Mouse (Mus musculus) forelimb bud, embryonic 11.5 days (tissue): Measurements from ENCODE around the gene Grhl3.

Source experiments
- DNase-seq: peaks from one replicate; pipeline ENCODE4 v3.0.0-alpha.2; 2012; ENCODE audit warnings: low read depth, low spot score

Gene Grhl3

GRCm38 (mm10) chr4:135531771-135532613, 41.4 kb downstream of the Grhl3 start:
- DNase-seq = no peak

GRCm38 (mm10) chr4:135531236-135531635, 42.2 kb downstream of the Grhl3 start:
- DNase-seq = no peak

- no peak for DNase-seq
Measured at GRCm38 (mm10) chr4:135530270-135530669, 43.2 kb downstream of the Grhl3 start.

GRCm38 (mm10) chr4:135526039-135526710, 47.3 kb downstream of the Grhl3 start:
- DNase-seq = no peak

GRCm38 (mm10) chr4:135525057-135525456, 48.4 kb downstream of the Grhl3 start:
- no peak for DNase-seq

- DNase-seq = peak; percentile 36
Measured at GRCm38 (mm10) chr4:135523939-135524338, 49.5 kb downstream of the Grhl3 start.

GRCm38 (mm10) chr4:135520421-135520820, 53.0 kb downstream of the Grhl3 start:
- no peak for DNase-seq

GRCm38 (mm10) chr4:135518135-135518534, 55.3 kb downstream of the Grhl3 start:
- DNase-seq = no peak

- peak; percentile 54 for DNase-seq
Measured at GRCm38 (mm10) chr4:135516351-135517316, 56.8 kb downstream of the Grhl3 start.

- no peak for DNase-seq
Measured at GRCm38 (mm10) chr4:135514925-135515324, 58.5 kb downstream of the Grhl3 start.

GRCm38 (mm10) chr4:135513865-135514264, 59.6 kb downstream of the Grhl3 start:
- DNase-seq = no peak

GRCm38 (mm10) chr4:135509515-135509914, 63.9 kb downstream of the Grhl3 start:
- DNase-seq = no peak

- peak; percentile 91 for DNase-seq
Measured at GRCm38 (mm10) chr4:135508419-135509039, 64.9 kb downstream of the Grhl3 start.

GRCm38 (mm10) chr4:135507547-135508350, 65.7 kb downstream of the Grhl3 start:
- DNase-seq = peak; percentile 68

- no peak for DNase-seq
Measured at GRCm38 (mm10) chr4:135505794-135506193, 67.6 kb downstream of the Grhl3 start.

GRCm38 (mm10) chr4:135501587-135501986, 71.8 kb downstream of the Grhl3 start:
- no peak for DNase-seq

- DNase-seq = no peak
Measured at GRCm38 (mm10) chr4:135499831-135500230, 73.6 kb downstream of the Grhl3 start.

- no peak for DNase-seq
Measured at GRCm38 (mm10) chr4:135498136-135498535, 75.3 kb downstream of the Grhl3 start.

GRCm38 (mm10) chr4:135495810-135496209, 77.6 kb downstream of the Grhl3 start:
- DNase-seq = peak; percentile 69

- no peak for DNase-seq
Measured at GRCm38 (mm10) chr4:135495397-135495791, 78.0 kb downstream of the Grhl3 start.
